Mouse (Mus musculus) NIH3T3 (cell line): ENCODE measurements at regions not wholly inside any gene's neighbourhood (a gene's known extent, or its start where the extent isn't known, plus 50 kb on each side); places are given as distances from the start of the nearest gene placed in this dataset.

Experiments used
- DNase-seq: peaks from one replicate; pipeline ENCODE4 v3.0.0-alpha.2; 2012; ENCODE audit warnings: low read depth

- DNase-seq, result no peak
These were observed 141.6 kb upstream of the Snx19 start for GRCm38 (mm10) chr9:30285324-30285599.

- peak; percentile 25 for DNase-seq
These were observed 127.1 kb upstream of the Snx19 start for GRCm38 (mm10) chr9:30299844-30300243.

- DNase-seq, result no peak
These were observed 118.6 kb upstream of the Snx19 start for GRCm38 (mm10) chr9:30308281-30308680.

GRCm38 (mm10) chr9:30313360-30313759 is 113.5 kb upstream of the Snx19 start:
- no peak for DNase-seq

- DNase-seq, result no peak
These were observed 112.3 kb upstream of the Snx19 start for GRCm38 (mm10) chr9:30314355-30315171.

GRCm38 (mm10) chr9:30315172-30315644 is 111.7 kb upstream of the Snx19 start:
- DNase-seq, result peak; percentile 9

GRCm38 (mm10) chr9:30344866-30345265 is 82.0 kb upstream of the Snx19 start:
- DNase-seq, result no peak

- DNase-seq, result no peak
These were observed 72.9 kb upstream of the Snx19 start for GRCm38 (mm10) chr9:30353965-30354364.

- DNase-seq, result no peak
These were observed 71.3 kb upstream of the Snx19 start for GRCm38 (mm10) chr9:30355642-30356041.

- DNase-seq, result no peak
These were observed 57.1 kb upstream of the Snx19 start for GRCm38 (mm10) chr9:30369554-30370440.

GRCm38 (mm10) chr9:30370789-30371188 is 56.1 kb upstream of the Snx19 start:
- no peak for DNase-seq

GRCm38 (mm10) chr9:30376908-30377307 is 50.0 kb upstream of the Snx19 start:
- DNase-seq, result no peak
